Mouse (Mus musculus) lung, postnatal 14 days (tissue): ENCODE measurements around the gene Prok2.

Experiments used
- DNase-seq: peaks from one replicate; pipeline ENCODE4 v3.0.0; 2021

Prok2 gene

GRCm38 (mm10) chr6:99692206-99692915 is 33.8 kb downstream of the Prok2 start, which contains the start of gene Gpr27:
Gene Gpr27 (plus strand): TSS chr6:99692679.
- no peak for DNase-seq

GRCm38 (mm10) chr6:99691666-99692205 is 34.5 kb downstream of the Prok2 start:
- no peak for DNase-seq

GRCm38 (mm10) chr6:99688513-99688912 is 37.7 kb downstream of the Prok2 start:
- no peak for DNase-seq

GRCm38 (mm10) chr6:99684899-99685298 is 41.3 kb downstream of the Prok2 start:
- no peak for DNase-seq

- DNase-seq, result no peak
Observed at GRCm38 (mm10) chr6:99683974-99684373, 42.2 kb downstream of the Prok2 start.

DNA sequence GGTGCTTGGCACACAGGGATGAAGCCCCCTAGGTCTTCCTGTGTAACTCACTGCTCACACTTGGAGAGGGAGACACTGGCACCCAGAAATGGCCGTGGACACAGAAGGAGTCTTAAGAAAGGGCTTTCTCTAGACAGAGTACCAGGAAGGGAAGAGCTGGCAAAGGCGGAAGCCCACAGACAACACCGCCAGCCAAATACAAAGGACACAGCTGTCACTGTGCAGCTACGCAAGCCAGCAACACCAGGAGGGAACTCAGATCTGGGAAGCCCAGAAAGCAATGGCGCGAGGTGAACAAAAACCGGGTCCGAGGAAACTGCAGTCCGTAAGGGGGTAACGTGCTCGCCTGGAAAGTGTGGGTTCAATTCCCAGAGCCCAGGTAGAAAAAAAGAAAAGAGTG is 48.1 kb downstream of the Prok2 start:
- DNase-seq, result no peak

GRCm38 (mm10) chr6:99677325-99677724 is 48.9 kb downstream of the Prok2 start:
- DNase-seq, result no peak

DNA sequence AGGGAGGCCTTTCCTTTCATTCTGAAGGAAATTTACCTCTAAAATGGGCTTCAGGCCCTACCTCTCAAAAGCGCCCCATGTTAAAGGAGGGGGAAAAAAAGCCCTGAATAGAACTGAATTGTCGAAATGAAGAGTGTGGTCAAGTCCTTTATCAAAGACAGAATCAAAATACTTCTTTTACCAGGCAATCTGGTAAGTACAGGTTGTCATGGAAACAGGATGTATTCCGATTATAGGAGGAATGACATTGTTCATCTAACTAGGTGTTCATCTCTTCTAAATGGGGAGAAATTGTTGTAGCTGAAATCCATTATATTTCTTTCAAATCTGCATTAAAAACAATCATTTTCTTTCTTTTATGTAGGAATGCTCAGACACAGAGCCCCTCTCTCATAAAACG is 51.7 kb downstream of the Prok2 start:
- no peak for DNase-seq

GRCm38 (mm10) chr6:99671768-99672167 is 54.4 kb downstream of the Prok2 start:
- no peak for DNase-seq

DNA sequence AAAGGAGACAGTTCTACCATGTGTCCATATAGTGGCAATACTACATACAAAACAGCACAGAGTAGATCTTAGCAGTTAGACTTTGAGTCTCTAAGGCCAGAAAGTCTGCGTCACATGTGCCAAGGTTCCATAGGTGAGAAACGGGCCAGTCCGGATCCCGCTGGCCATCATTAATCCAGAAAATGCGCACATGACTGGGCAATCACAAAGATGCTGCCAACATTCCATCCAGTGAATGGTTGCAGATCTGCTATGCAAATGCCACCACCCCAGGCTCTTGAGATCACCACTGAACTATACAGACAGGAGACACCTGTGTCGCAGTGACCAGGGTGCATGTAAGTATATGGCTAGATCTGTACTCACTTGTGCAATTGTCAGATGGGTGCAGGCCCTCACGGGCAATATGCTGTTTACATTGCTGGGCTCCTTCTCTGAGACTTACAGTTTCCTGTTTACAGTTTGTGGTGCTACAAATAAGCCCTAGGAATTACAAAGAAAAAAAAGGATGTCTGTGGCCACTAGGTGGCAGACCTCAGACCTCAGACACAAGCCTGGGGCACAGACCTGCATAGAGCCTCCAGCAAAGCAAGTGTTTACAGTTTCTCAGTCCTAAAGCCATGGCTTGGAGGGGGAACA is 55.6 kb downstream of the Prok2 start:
- DNase-seq, result peak; percentile 72

DNA sequence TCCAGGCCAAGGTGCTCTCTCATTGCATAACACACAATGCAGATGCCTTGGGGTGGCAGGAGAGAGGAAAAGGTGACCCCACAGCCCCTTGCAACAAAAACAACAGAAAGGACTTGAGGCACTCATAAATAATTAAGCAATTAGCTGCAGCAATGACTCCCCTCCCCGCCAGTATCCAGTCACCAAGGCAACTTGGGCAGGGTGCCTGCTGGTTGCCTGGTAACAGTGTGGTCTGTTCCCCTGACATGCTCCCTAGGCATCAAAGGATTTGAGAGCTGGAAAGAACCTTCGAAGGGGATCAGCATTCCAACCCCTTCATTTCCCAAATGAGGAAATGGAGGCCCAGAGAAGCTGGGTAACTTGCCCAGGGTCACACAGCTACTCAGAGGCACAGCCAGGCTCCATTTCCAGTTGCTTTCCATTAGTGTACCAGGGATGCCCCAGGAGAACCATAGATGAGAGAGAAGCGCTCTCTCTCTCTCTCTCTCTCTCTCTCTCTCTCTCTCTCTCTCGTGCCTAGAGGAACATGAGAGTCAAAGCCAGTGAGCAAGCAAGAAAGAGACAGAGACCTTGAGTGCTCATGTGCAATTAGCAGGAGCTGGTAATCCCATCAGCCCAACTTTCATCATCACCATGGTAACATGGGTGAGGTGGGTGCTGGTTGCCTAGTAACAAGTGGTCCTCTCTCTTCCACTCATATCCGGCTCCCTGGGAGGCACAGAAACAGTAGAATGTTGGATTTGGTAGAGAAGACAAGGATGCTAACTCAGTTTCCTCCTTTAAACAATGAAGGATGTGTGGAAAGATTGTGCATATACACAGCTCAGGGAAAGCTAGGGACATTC is 56.5 kb downstream of the Prok2 start:
- no peak for DNase-seq

GRCm38 (mm10) chr6:99667290-99667689 is 58.9 kb downstream of the Prok2 start:
- DNase-seq, result no peak

DNA sequence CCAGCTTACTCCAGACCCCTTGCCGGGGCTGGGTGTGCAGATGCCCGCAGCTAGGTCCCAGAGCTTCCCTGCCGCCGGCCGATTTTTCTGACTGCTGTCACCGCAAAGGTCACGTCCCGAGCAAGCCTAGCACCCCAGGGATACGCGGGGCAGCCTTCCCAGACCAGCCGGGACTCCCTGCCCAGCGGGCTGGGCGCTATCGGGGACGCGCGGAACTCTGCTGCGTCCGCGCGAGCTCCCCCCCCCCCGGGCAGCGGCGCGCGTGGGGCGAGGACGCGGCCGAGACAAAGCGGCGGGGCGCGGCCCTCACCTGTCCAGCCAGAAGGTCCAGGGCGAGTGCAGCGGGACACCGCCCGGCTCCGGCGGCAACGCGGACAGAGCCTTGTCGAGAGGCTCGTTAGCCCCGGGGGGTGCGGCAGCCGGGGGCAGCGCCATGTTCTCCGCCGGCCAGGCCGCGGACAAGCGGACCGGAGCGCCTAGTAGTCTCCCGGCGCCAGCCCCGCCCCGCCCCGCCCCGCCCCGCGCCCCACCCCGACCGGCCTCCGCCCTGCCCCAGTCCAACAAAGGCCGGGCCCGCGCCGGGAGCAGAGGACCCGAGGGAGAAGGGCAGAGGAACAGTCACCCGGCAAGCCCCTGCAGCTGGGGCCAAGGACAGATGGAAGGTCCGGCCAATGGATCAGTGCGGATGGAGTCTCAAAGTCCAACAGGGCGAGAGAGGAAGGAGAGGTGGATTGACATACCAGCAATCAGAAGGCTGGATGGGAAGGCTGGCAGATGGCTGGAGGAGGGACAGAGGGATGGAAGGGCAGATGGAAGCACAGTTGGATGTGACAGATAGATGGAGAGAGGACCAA is 59.6 kb downstream of the Prok2 start, which contains the start of the genes Eif4e3 and Gm20696:
Gene Eif4e3, minus strand, starts transcription at position 454 of the 854 bp plus-strand sequence.
Gene Gm20696, minus strand, starts transcription at position 480 of the 854 bp plus-strand sequence.
- DNase-seq, result peak; percentile 55

DNA sequence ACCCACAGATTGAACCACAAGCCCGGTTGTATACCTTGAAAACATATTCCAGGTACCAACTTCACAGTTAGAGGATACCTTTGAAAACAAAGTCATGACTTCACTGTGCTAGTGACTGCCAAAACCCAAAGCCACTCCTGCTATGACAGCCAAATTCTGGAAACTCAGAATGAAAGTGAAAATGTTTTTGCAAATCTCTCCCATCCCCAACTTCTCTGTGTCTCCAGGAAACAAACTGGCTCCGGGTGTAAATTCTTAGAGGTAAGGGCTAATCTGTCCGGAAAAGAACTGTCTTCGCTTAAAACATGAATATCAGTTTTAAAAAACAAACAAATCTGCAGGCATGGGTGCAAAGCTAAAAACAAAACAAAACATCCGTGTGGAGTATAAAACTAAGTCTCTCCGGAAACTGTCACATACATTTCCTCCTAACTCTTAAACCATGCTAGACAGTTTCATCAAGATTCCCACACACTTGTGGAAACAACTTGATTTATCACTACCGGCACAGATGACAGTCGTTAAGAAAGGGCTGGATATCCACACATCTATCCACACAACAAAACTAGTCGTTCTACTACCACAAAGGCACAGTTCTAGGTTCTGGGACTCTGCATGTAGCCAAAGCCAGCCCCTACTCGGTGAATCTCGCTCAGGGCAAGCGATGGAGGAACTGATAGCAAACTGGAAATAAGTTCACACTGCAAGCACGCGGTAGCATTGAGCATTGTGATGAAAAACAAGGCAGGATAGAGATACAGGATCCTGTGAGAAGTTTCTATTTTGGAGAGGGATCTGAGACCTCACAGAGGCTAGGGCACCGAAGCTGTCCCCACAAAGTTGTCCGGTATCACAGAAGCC is 60.5 kb downstream of the Prok2 start:
- DNase-seq, result no peak

GRCm38 (mm10) chr6:99663232-99663631 is 63.0 kb downstream of the Prok2 start:
- no peak for DNase-seq
